9 mouse cellular contexts compared by ENCODE assay signal in the genomic region with DNA sequence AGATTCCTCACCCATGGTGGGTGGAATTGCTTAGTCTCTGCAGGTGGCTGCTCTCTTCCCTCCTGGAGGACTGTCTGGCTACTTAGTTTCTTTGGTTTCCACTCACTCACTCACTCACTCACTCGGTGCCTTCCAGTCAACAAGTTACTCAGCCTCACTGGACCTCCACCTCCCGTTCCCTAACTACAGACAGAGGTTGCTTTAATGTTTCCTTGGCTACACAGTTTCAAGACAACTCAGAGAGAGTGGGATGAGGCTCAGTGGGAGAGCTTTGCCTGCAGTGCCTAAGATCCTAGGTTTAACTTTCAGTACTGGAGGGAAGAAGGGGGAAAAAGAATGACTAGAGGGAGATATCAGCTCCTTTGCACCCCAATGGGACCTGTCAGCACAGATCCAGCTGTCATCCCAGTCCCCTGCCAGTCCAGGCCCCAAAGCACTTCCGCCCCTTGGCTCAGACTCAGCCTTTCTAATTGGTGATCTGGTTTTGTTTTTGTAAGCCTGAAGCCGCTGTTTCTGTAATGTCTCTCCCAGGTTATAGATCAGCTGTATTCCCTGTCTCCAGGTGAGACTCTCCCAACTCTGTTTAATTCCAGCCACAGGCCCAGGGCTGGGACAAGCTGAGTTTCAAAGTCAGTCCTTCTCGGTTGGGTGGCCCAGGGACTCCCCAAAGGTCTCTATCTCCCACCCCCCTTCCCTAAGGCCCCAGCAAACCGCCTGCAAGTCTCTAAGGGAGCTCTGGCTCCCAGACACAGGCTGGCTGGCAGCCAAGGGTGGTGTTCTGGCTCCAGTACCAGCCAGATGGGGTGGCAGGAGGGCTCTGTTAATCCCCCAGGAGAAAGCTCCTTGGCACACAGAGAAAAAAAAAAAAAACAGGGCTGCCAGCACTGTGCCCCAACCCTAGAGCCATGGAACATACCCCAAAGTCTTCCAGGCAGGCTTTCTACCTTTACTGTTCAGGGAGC.
DNase-seq lines count a peak whose midpoint lies in the region; ATAC-seq and TF ChIP-seq lines count a peak whose summit lies in the region.
"Had no signal": no experiment of that assay in that cellular context is flagged by ENCODE, and none has a peak within 500 bp of the region (broad histone marks: within the 10 kb centered on the region; RNA-seq: fewer than 3 reads in every experiment).

No protein-coding gene starts in this region.

- TF ChIP-seq CTCF in heart, postnatal 0 days (IDR thresholded peaks at IDR 0.05; ENCODE audit: low read depth) = no peak

- no peaks in the 10 kb centered on the region for H3K9me3 ChIP-seq in embryonic facial prominence, embryonic 15.5 days (replicated peaks)
- no peaks in the 10 kb centered on the region for H3K9me3 ChIP-seq in heart, postnatal 0 days (replicated peaks; ENCODE audit: control insufficient read depth, low read length)
- no peaks in the 10 kb centered on the region for H3K9me3 ChIP-seq in midbrain, embryonic 13.5 days
- H3K9me3 ChIP-seq: neural tube, embryonic 12.5 days had no signal

- H3K36me3 ChIP-seq in embryonic facial prominence, embryonic 15.5 days = no peaks in the 10 kb centered on the region
- no peaks in the 10 kb centered on the region for H3K36me3 ChIP-seq in heart, postnatal 0 days (replicated peaks; ENCODE audit: control insufficient read depth, insufficient read depth, low read length)
- H3K36me3 ChIP-seq in midbrain, embryonic 13.5 days = no peaks in the 10 kb centered on the region
- H3K36me3 ChIP-seq: neural tube, embryonic 12.5 days had no signal

- DNase-seq in layer of hippocampus, adult 11-12 months (ENCODE audit: low spot score) = peak; percentile 34
- no peak for DNase-seq in layer of hippocampus, adult 9-10 months (ENCODE audit: low spot score)
- no peak for DNase-seq in heart, postnatal 0 days (ENCODE audit: low spot score)
- peak; percentile 80 for DNase-seq in kidney, postnatal 14 days
- DNase-seq in c-Kit-positive CD71-positive TER-119-positive erythroid progenitor cells, embryonic 14.5 days (ENCODE audit: low spot score) = no peak
- DNase-seq in urinary bladder, adult 18-20 months (ENCODE audit: low spot score in 2 of 2) = no peak

- 10% methylated on average over 6 of the region's 6 CpGs for WGBS in embryonic facial prominence, embryonic 15.5 days
- 14% methylated on average over 6 of the region's 6 CpGs for WGBS in heart, postnatal 0 days
- 32% methylated on average over 6 of the region's 6 CpGs for WGBS in midbrain, embryonic 13.5 days

- no peak for TF ChIP-seq EP300 in heart, postnatal 0 days (IDR thresholded peaks at IDR 0.05; ENCODE audit: low read depth)

- peaks cover 57% of the 10 kb centered on the region for H3K4me1 ChIP-seq in embryonic facial prominence, embryonic 15.5 days
- peaks cover 26% of the 10 kb centered on the region for H3K4me1 ChIP-seq in heart, postnatal 0 days (ENCODE audit: control insufficient read depth, insufficient read depth)
- peaks cover 33% of the 10 kb centered on the region for H3K4me1 ChIP-seq in midbrain, embryonic 13.5 days (replicated peaks)

- H3K9ac ChIP-seq in embryonic facial prominence, embryonic 15.5 days = no peak overlapping the region
- no peak overlapping the region for H3K9ac ChIP-seq in heart, postnatal 0 days (replicated peaks; ENCODE audit: low read depth, low read length)
- no peak overlapping the region for H3K9ac ChIP-seq in midbrain, embryonic 13.5 days (replicated peaks)
- H3K9ac ChIP-seq: neural tube, embryonic 12.5 days had no signal

- no peak overlapping the region; the same call in 1 of the 2 replicates for H3K4me2 ChIP-seq in embryonic facial prominence, embryonic 15.5 days (replicated peaks)
- H3K4me2 ChIP-seq in heart, postnatal 0 days (ENCODE audit: low read depth, low read length) = no peak overlapping the region
- no peak overlapping the region for H3K4me2 ChIP-seq in midbrain, embryonic 13.5 days (replicated peaks)
- H3K4me2 ChIP-seq: neural tube, embryonic 12.5 days had no signal

- peak overlapping the region; percentile 88 for H3K27ac ChIP-seq in embryonic facial prominence, embryonic 15.5 days (replicated peaks)
- H3K27ac ChIP-seq in heart, postnatal 0 days (ENCODE audit: low read depth) = peak overlapping the region; percentile 58
- peak overlapping the region; percentile 41; the same call in 1 of the 2 replicates for H3K27ac ChIP-seq in midbrain, embryonic 13.5 days
- H3K27ac ChIP-seq: neural tube, embryonic 12.5 days had no signal

- no peaks in the 10 kb centered on the region for H3K27me3 ChIP-seq in embryonic facial prominence, embryonic 15.5 days
- H3K27me3 ChIP-seq in heart, postnatal 0 days (ENCODE audit: control insufficient read depth, insufficient read depth, low read length) = no peaks in the 10 kb centered on the region
- H3K27me3 ChIP-seq in midbrain, embryonic 13.5 days = peaks cover 15% of the 10 kb centered on the region
- H3K27me3 ChIP-seq: neural tube, embryonic 12.5 days had no signal

- ATAC-seq in embryonic facial prominence, embryonic 15.5 days (ENCODE audit: insufficient number of reproducible peaks, low FRiP score, low TSS enrichment, low read depth) = peak; percentile 56; the same call in 1 of the 2 replicates
- ATAC-seq in heart, postnatal 0 days (ENCODE audit: insufficient read depth, low read depth) = peak; percentile 59
- ATAC-seq in midbrain, embryonic 13.5 days = peak; percentile 85

- H3K4me3 ChIP-seq in embryonic facial prominence, embryonic 15.5 days (replicated peaks) = no peak overlapping the region
- no peak overlapping the region for H3K4me3 ChIP-seq in heart, postnatal 0 days (ENCODE audit: low read depth, low read length)
- no peak overlapping the region for H3K4me3 ChIP-seq in midbrain, embryonic 13.5 days (replicated peaks)
- H3K4me3 ChIP-seq: neural tube, embryonic 12.5 days had no signal

Comparison
In these comparisons a context has a peak if more than half of its experiments do, and no peak if none do; other contexts are left out.
1. DNase-seq: peak in layer of hippocampus, adult 11-12 months (single experiment) and kidney, postnatal 14 days (single experiment); none in layer of hippocampus, adult 9-10 months (single experiment), heart, postnatal 0 days (single experiment), c-Kit-positive CD71-positive TER-119-positive erythroid progenitor cells, embryonic 14.5 days (single experiment) and urinary bladder, adult 18-20 months (0 of 2).
2. Peak in every context shown above with its lines, with median percentiles within 50 percentile points of each other: ATAC-seq and H3K27ac ChIP-seq.